Mouse (Mus musculus) ES-Bruce4 (cell line): ENCODE data around the gene Kmt5b.

Source experiments
- CTCF ChIP-seq: IDR thresholded peaks from one replicate; pipeline ENCODE4 v1.8.1; 2011; ENCODE audit warnings: low read depth, low read length
- EP300 ChIP-seq: IDR thresholded peaks from 2 replicates; pipeline ENCODE4 v1.6.1; 2011; ENCODE audit warnings: low read depth, low read length; ENCODE audit not compliant: insufficient read depth
- POLR2A ChIP-seq: IDR thresholded peaks from one replicate; pipeline ENCODE4 v1.8.1; 2011; ENCODE audit warnings: low read length; ENCODE audit not compliant: insufficient read depth

GRCm38 (mm10) chr19:3829863-3830262, 62.6 kb downstream of the Kmt5b start:
- TF ChIP-seq CTCF: no peak
- TF ChIP-seq POLR2A: no peak
- no peak for TF ChIP-seq EP300
